Mouse (Mus musculus) forebrain, embryonic 11.5 days (tissue): ENCODE measurements around the gene Supt7l. TPM values are rescaled to one million over a fixed set of nuclear protein-coding genes. Genes with fewer than 3 reads are reported as not detected.
A peak's percentile ranks its signal among the peaks of the same experiment; 100 is the strongest.

Experiments used
- ATAC-seq: fragments of 200-750 bp; cut with Nextera tagmentation; replicated peaks from 2 replicates; pipeline ENCODE4 v1.8.0; 2017; ENCODE audit warnings: moderate TSS enrichment; ENCODE audit not compliant: low FRiP score
- DNase-seq: peaks from one replicate; pipeline ENCODE4 v3.0.0-alpha.2; 2017; ENCODE audit warnings: low spot score
- H3K27ac ChIP-seq: fragments of 300-500 bp; sonication (generic); 2 replicates; pipeline ENCODE4 v1.5.1; 2014; ENCODE audit warnings: low read depth, low read length
- H3K27me3 ChIP-seq: fragments of 300-500 bp; sonication (generic); 2 replicates; pipeline ENCODE4 v1.6.1; 2014; ENCODE audit warnings: mild to moderate bottlenecking, low read length, mixed read lengths; ENCODE audit not compliant: control insufficient read depth, insufficient read depth
- H3K36me3 ChIP-seq: fragments of 300-500 bp; sonication (generic); 2 replicates; pipeline ENCODE4 v1.6.1; 2014; ENCODE audit warnings: mild to moderate bottlenecking, low read length, moderate library complexity, mixed read lengths; ENCODE audit not compliant: control insufficient read depth, insufficient read depth
- H3K4me1 ChIP-seq: fragments of 300-500 bp; sonication (generic); replicated peaks from 2 replicates; pipeline ENCODE4 v1.6.1; 2014; ENCODE audit warnings: low read length, mixed read lengths; ENCODE audit not compliant: control insufficient read depth, insufficient read depth
- H3K4me2 ChIP-seq: fragments of 300-500 bp; sonication (generic); 2 replicates; pipeline ENCODE4 v1.6.1; 2014; ENCODE audit warnings: low read depth, mild to moderate bottlenecking, low read length, moderate library complexity, mixed read lengths; ENCODE audit not compliant: severe bottlenecking
- H3K4me3 ChIP-seq: fragments of 300-500 bp; sonication (generic); 2 replicates; pipeline ENCODE4 v1.5.1; 2014; ENCODE audit warnings: low read depth, low read length
- H3K9ac ChIP-seq: fragments of 300-500 bp; sonication (generic); 2 replicates; pipeline ENCODE4 v1.6.1; 2014; ENCODE audit warnings: low read length
- H3K9me3 ChIP-seq: fragments of 300-500 bp; sonication (generic); 2 replicates; pipeline ENCODE4 v1.6.1; 2016; ENCODE audit warnings: low read length, mixed read lengths; ENCODE audit not compliant: control insufficient read depth
- WGBS: fragments of 180-500 bp; shearing (Covaris S2); extraction: QIAGEN DNeasy Blood & Tissue Kit; methylation state at CpG from one replicate; pipeline ENCODE4 v1.1.7; 2014; 5-methylcytosine and 5-hydroxymethylcytosine counted together
- polyA plus RNA-seq: library from polyadenylated mRNA; unstranded; fragments of >200 nt; fragmentation: Nextera tagmentation; extraction: Ambion mirVana; gene quantifications from 2 replicates; pipeline ENCODE4 v1.2.1, GENCODE M21; 2014

The Supt7l gene
- polyA plus RNA-seq, 1 experiment from 2014 or later: 27.2 TPM

DNA sequence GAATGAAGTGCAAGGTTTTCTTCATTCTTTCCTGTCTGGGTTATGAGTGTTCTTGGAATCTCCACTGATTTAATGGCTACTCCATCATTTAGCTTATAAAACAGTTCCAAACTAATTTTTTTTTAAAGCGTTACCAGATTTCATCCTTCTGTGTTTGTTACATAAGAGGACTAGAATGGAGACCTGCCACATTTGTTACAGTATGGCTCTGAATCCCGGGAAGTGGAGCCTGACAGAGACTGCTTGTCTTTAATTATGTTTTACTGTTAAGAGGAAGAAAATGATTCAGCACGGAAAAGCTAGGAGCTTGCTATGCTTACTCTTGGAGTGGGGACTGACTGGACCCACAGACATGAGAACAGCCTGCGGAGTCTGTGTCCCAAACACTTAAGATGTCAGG is 47.1 kb downstream of the Supt7l start:
- 91% methylated on average over 4 of the region's 4 CpGs for WGBS
- H3K27ac ChIP-seq: no peak overlapping the region

DNA sequence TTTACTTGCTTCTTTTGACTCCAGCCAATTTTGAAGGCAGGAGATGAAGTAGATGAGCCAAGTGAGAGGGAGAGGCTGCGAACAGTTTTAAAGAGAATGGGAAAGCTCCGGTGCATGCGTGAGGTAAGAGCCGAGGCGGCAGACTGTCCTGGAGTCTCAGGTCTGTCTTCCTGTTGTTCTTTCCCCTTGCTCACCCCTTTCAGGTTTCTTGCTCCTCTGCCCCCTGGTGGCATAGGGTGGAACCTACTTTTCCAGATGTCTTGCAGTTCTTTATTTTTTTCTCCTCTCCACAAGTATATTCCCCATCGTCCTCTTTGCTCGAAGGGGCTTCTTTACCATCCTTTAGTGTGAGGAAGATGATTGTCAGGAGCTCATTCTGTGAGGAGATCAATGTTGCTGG is 57.3 kb downstream of the Supt7l start:
- no peak overlapping the region for H3K4me2 ChIP-seq
- WGBS: 76% methylated on average over 7 of the region's 7 CpGs
- no peak overlapping the region for H3K9ac ChIP-seq
- no peak overlapping the region for H3K4me3 ChIP-seq
- H3K36me3 ChIP-seq: peaks cover 14% of the 10 kb centered on the region
- no peaks in the 10 kb centered on the region for H3K27me3 ChIP-seq
- H3K9me3 ChIP-seq: no peaks in the 10 kb centered on the region
- H3K27ac ChIP-seq: no peak overlapping the region
- DNase-seq: peak; percentile 62
- no peak for ATAC-seq
- H3K4me1 ChIP-seq: no peaks in the 10 kb centered on the region

More for the DNA sequence above, 47.1 kb downstream of the Supt7l start:
- Histone ChIP-seq H3K27me3 (no peaks in the 10 kb centered on the region), H3K4me1 (no peaks in the 10 kb centered on the region), H3K4me2 (no peak overlapping the region), H3K9me3 (no peaks in the 10 kb centered on the region), H3K4me3 (no peak overlapping the region), H3K9ac (no peak overlapping the region), H3K36me3 (peaks cover 5% of the 10 kb centered on the region; the same call in 1 of the 2 replicates)
- DNase-seq: no peak
- no peak for ATAC-seq

DNA sequence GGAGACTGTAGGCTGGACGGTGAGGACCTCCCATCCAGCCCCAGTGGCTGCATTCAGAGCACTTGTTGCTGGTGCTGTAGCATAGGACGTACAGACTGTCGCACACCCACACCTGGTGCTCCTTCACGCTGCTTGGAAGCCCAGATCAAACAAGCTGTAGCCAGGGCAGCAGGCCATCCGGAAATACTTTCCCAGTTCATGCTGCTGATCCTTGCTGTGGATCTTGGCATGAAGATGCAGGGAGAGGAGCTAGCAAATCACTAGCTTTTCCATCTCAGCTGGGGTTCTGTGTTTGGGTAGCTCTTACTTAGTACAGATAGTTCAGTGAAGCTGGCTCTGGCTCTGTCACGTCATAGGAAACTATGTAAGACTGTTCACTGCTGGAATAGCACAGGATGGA is 57.9 kb downstream of the Supt7l start:
- H3K27ac ChIP-seq: no peak overlapping the region
- 87% methylated on average over 6 of the region's 6 CpGs for WGBS
- no peak overlapping the region for H3K4me3 ChIP-seq
- no peak overlapping the region for H3K4me2 ChIP-seq
- H3K36me3 ChIP-seq: peaks cover 14% of the 10 kb centered on the region
- ATAC-seq (no peak), DNase-seq (no peak)
- H3K9ac ChIP-seq: no peak overlapping the region
- H3K9me3 ChIP-seq: no peaks in the 10 kb centered on the region
- no peaks in the 10 kb centered on the region for H3K4me1 ChIP-seq
- no peaks in the 10 kb centered on the region for H3K27me3 ChIP-seq

DNA sequence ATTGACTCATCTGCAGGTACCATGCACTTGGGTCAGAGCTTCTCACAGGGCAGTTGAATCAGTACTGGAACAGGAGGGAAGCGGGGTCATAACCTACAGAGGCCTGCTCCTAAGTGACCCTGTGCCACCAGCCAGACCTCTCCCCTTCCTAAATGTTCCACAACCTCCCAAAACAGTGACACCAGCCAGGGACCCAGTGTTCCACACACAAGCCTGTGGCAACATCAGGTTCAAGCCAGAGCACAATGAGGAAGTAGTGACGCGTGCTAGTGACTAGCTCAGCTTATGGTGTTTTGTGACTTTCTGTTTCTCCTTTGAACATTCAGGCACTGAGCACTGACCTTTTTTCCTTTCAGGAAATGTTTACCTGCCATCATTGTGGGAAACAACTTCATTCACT is 59.8 kb downstream of the Supt7l start:
- no peak for DNase-seq
- Histone ChIP-seq H3K4me1 (no peaks in the 10 kb centered on the region), H3K9ac (no peak overlapping the region), H3K36me3 (peaks cover 12% of the 10 kb centered on the region), H3K9me3 (no peaks in the 10 kb centered on the region), H3K4me2 (no peak overlapping the region), H3K4me3 (no peak overlapping the region), H3K27me3 (no peaks in the 10 kb centered on the region), H3K27ac (no peak overlapping the region)
- no peak for ATAC-seq
- WGBS: 94% methylated on average over 3 of the region's 3 CpGs

Other genes starting within 250 kb of the Supt7l start
- 42.6 and 50.4 TPM in 2 replicates for gene Ift172, start 236.7 kb downstream of the Supt7l start, polyA plus RNA-seq
- gene Fndc4, start 231.7 kb downstream of the Supt7l start, polyA plus RNA-seq: 58.4 and 62.8 TPM in 2 replicates
- gene Gckr, start 230.4 kb downstream of the Supt7l start, polyA plus RNA-seq: 0.13 TPM in 1 of 2 replicates, not detected in the other
- gene Zfp512, start 75.4 kb downstream of the Supt7l start, polyA plus RNA-seq: 87.5 and 87.9 TPM in 2 replicates
- 0.23 TPM in 1 of 2 replicates, not detected in the other for gene 4930548H24Rik, start 42.1 kb downstream of the Supt7l start, polyA plus RNA-seq
- gene Gpn1, start 33.1 kb downstream of the Supt7l start, polyA plus RNA-seq: 78.9 and 85.7 TPM in 2 replicates
- 32.9 and 33.3 TPM in 2 replicates for gene Slc4a1ap, start 812 bp downstream of the Supt7l start, polyA plus RNA-seq
- 201 and 224 TPM in 2 replicates for gene Mrpl33, start 69.1 kb upstream of the Supt7l start, polyA plus RNA-seq
- gene Rbks, start 169.8 kb upstream of the Supt7l start, polyA plus RNA-seq: 3.2 and 3.4 TPM in 2 replicates
- 38.9 and 39.1 TPM in 2 replicates for gene Babam2, start 169.9 kb upstream of the Supt7l start, polyA plus RNA-seq